Mouse (Mus musculus): ENCODE measurements around the gene Ranbp6.
A peak's percentile ranks its signal among the peaks of the same experiment; 100 is the strongest.

- no peak for TF ChIP-seq CTCF (IDR thresholded peaks at IDR 0.05; ENCODE audit: low read depth, low read length)
- 0 out of 2 replicates have a peak, but pooled peaks have one; percentile 14 for TF ChIP-seq EP300 (IDR thresholded peaks at IDR 0.05; ENCODE audit: insufficient read depth, low read depth, low read length)
Observed at GRCm38 (mm10) chr19:29805917-29806785, 6.6 kb downstream of the Ranbp6 start, which contains the start of gene 9930021J03Rik.
